Mouse (Mus musculus) heart, adult 2 months (tissue): ENCODE measurements around the gene Ptprn.
A peak's percentile ranks its signal among the peaks of the same experiment; 100 is the strongest.

ENCODE experiments used
- CTCF ChIP-seq: fragments of 200-600 bp; IDR thresholded peaks from 2 replicates; pipeline ENCODE4 v1.8.1; 2022; ENCODE audit warnings: antibody characterized with exemption, mild to moderate bottlenecking, moderate library complexity
- POLR2A ChIP-seq: fragments of 200-500 bp; IDR thresholded peaks from 2 replicates; pipeline ENCODE4 v1.6.1; 2011; ENCODE audit warnings: mild to moderate bottlenecking, low read depth, low read length, control low read depth; ENCODE audit not compliant: insufficient read depth

DNA sequence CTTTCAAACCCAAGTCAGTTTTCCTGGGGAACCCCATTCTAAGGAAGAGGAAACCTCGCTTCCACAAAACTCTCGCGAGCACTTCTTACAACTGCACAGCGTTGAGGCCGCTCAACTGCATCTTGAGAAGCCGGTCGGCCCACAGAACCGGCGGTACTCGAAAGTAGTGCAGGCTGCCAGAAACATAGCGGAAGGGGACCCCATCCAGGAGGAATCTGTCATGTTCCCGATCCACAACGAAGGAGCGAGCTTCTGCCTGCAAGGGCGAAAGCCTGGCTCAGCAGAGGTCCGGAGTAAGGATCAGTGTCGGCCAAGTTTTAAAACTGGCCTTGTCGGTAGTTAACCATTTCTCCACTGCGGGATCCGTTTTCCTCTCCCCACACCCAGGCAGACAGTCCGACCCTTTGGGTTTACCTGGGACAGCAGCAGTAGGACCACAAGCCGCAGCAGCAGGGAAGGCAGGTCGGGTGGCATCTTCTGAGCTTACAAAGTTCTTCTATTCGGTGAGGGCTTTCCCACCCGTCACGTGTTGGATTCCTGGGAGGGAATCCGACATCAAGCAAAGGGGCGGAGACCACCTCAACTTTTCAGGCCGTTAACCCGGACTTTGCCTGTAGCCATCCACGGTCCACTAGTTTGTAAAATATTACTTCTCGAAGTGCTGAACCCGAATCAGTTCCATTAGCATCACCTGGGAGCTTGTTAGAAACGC is 55.2 kb downstream of the Ptprn start:
- no peak for TF ChIP-seq CTCF
- 0 out of 2 replicates have a peak, but pooled peaks have one; percentile 26 for TF ChIP-seq POLR2A
